Mouse (Mus musculus) heart, embryonic 16.5 days (tissue): ENCODE results near the gene Dmpk. TPM values are rescaled to one million over a fixed set of nuclear protein-coding genes. Genes with fewer than 3 reads are reported as not detected.
"Not testable (repeated sequence)": the region's sequence is repeated elsewhere in the genome, so short reads cannot be mapped to it uniquely, and the experiment has no call there.

ENCODE experiments used
- ATAC-seq: fragments of 200-750 bp; cut with Nextera tagmentation; replicated peaks from 2 replicates; pipeline ENCODE4 v1.8.0; 2017; ENCODE audit warnings: moderate number of reproducible peaks; ENCODE audit not compliant: insufficient read depth, low FRiP score; ENCODE audit errors: extremely low read depth
- H3K27ac ChIP-seq: fragments of 300-500 bp; sonication (generic); 2 replicates; pipeline ENCODE4 v1.5.1; 2014; ENCODE audit warnings: mild to moderate bottlenecking, low read length, control low read depth, moderate library complexity
- H3K27me3 ChIP-seq: fragments of 300-500 bp; sonication (generic); 2 replicates; pipeline ENCODE4 v1.6.1; 2014; ENCODE audit warnings: low read length, mixed read lengths; ENCODE audit not compliant: control insufficient read depth, insufficient read depth
- H3K36me3 ChIP-seq: fragments of 300-500 bp; sonication (generic); 2 replicates; pipeline ENCODE4 v1.6.1; 2014; ENCODE audit not compliant: control insufficient read depth, insufficient read depth
- H3K4me1 ChIP-seq: fragments of 300-500 bp; sonication (generic); 2 replicates; pipeline ENCODE4 v1.6.1; 2014; ENCODE audit warnings: low read length, mixed read lengths; ENCODE audit not compliant: control insufficient read depth, insufficient read depth
- H3K4me2 ChIP-seq: fragments of 300-500 bp; sonication (generic); 2 replicates; pipeline ENCODE4 v1.6.1; 2014; ENCODE audit warnings: low read depth, mild to moderate bottlenecking, control low read depth, low read length
- H3K4me3 ChIP-seq: fragments of 300-500 bp; sonication (generic); 2 replicates; pipeline ENCODE4 v1.5.1; 2014; ENCODE audit warnings: mild to moderate bottlenecking, control low read depth, low read length
- H3K9ac ChIP-seq: fragments of 300-500 bp; sonication (generic); 2 replicates; pipeline ENCODE4 v1.6.1; 2014; ENCODE audit warnings: low read length, control low read depth
- H3K9me3 ChIP-seq: fragments of 300-500 bp; sonication (generic); replicated peaks from 2 replicates; pipeline ENCODE4 v1.6.1; 2016; ENCODE audit warnings: low read length; ENCODE audit not compliant: control insufficient read depth
- WGBS: fragments of 180-500 bp; shearing (Covaris S2); extraction: QIAGEN DNeasy Blood & Tissue Kit; methylation state at CpG from one replicate; pipeline ENCODE4 v1.1.7; 2014; 5-methylcytosine and 5-hydroxymethylcytosine counted together
- polyA plus RNA-seq: library from polyadenylated mRNA; unstranded; fragments of >200 nt; fragmentation: Nextera tagmentation; extraction: Ambion mirVana; gene quantifications from 2 replicates; pipeline ENCODE4 v1.2.1, GENCODE M21; 2015

Dmpk gene
- polyA plus RNA-seq, 1 experiment from 2014 or later: 85.5 TPM

GRCm38 (mm10) chr7:19071024-19071423, 12.6 kb upstream of the Dmpk start:
- not testable (repeated sequence) for H3K4me3 ChIP-seq, H3K4me2 ChIP-seq, H3K9me3 ChIP-seq, H3K4me1 ChIP-seq, H3K9ac ChIP-seq, H3K36me3 ChIP-seq, ATAC-seq, H3K27ac ChIP-seq
- H3K27me3 ChIP-seq: peaks cover 15% of the 10 kb centered on the region
- WGBS: 60% methylated on average over 3 of the region's 3 CpGs

DNA sequence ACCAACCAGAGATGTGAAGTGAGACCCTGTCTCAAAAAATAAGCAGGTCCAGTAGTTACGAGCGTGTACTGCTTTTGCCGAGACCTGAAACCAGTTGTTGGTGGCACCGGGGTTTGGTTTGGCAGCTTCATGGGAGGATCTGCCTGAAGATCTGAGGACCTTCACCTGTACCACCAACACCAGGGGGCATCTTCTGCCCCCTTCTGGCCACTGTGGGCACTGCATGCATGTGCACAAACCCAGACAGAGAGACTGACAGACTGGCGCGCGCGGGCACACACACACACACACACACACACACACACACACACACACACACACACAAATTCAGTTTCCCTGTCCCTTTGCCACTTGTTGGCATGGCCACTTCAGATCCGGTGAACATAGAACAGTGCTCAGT, 10.1 kb upstream of the Dmpk start:
- H3K27ac ChIP-seq: no peak overlapping the region
- H3K4me2 ChIP-seq: no peak overlapping the region
- H3K9ac ChIP-seq: no peak overlapping the region
- peaks cover 20% of the 10 kb centered on the region for H3K4me1 ChIP-seq
- WGBS: 73% methylated on average over 9 of the region's 9 CpGs
- no peaks in the 10 kb centered on the region for H3K9me3 ChIP-seq
- no peaks in the 10 kb centered on the region for H3K27me3 ChIP-seq
- H3K36me3 ChIP-seq: peaks cover 3% of the 10 kb centered on the region
- ATAC-seq: no peak
- H3K4me3 ChIP-seq: no peak overlapping the region

GRCm38 (mm10) chr7:19074494-19074893, 9.2 kb upstream of the Dmpk start:
- no peak overlapping the region for H3K9ac ChIP-seq
- ATAC-seq: no peak
- H3K4me3 ChIP-seq: no peak overlapping the region
- 90% methylated on average over 6 of the region's 6 CpGs for WGBS
- H3K9me3 ChIP-seq: no peaks in the 10 kb centered on the region
- no peaks in the 10 kb centered on the region for H3K27me3 ChIP-seq
- H3K4me2 ChIP-seq: no peak overlapping the region
- H3K27ac ChIP-seq: no peak overlapping the region
- H3K36me3 ChIP-seq: peaks cover 7% of the 10 kb centered on the region
- peaks cover 20% of the 10 kb centered on the region for H3K4me1 ChIP-seq

- H3K27ac ChIP-seq: no peak overlapping the region
- H3K9ac ChIP-seq: peak overlapping the region; percentile 48
- no peaks in the 10 kb centered on the region for H3K9me3 ChIP-seq
- peaks cover 13% of the 10 kb centered on the region for H3K36me3 ChIP-seq
- WGBS: 57% methylated on average over 5 of the region's 5 CpGs
- no peaks in the 10 kb centered on the region for H3K27me3 ChIP-seq
- no peak for ATAC-seq
- peak overlapping the region; percentile 99 for H3K4me3 ChIP-seq
- peaks cover 20% of the 10 kb centered on the region for H3K4me1 ChIP-seq
- peak overlapping the region; percentile 81 for H3K4me2 ChIP-seq
These were observed 8.4 kb upstream of the Dmpk start for GRCm38 (mm10) chr7:19075231-19075630.

GRCm38 (mm10) chr7:19075723-19076585, 7.7 kb upstream of the Dmpk start, which contains the start of gene Dmwd:
Gene Dmwd, plus strand, starts transcription at chr7:19076227.
- peak; percentile 97 for ATAC-seq
- Histone ChIP-seq H3K9ac (peak within 1 kb of the TSS; percentile 95), H3K36me3 (peaks cover 19% of the 10 kb centered on the region), H3K4me1 (peaks cover 20% of the 10 kb centered on the region), H3K27me3 (no peaks in the 10 kb centered on the region), H3K4me2 (peak within 1 kb of the TSS; percentile 84), H3K9me3 (no peaks in the 10 kb centered on the region), H3K27ac (peak within 1 kb of the TSS; percentile 88), H3K4me3 (peak within 1 kb of the TSS; percentile 99)
- under 1% methylated on average over 70 of the region's 91 CpGs for WGBS

GRCm38 (mm10) chr7:19076586-19076991, 7.1 kb upstream of the Dmpk start:
- H3K4me2 ChIP-seq: peak overlapping the region; percentile 84
- H3K36me3 ChIP-seq: peaks cover 24% of the 10 kb centered on the region
- no peaks in the 10 kb centered on the region for H3K9me3 ChIP-seq
- H3K9ac ChIP-seq: peak overlapping the region; percentile 95
- peak overlapping the region; percentile 88 for H3K27ac ChIP-seq
- H3K27me3 ChIP-seq: no peaks in the 10 kb centered on the region
- peak; percentile 1; the same call in 1 of the 2 replicates for ATAC-seq
- H3K4me1 ChIP-seq: peaks cover 21% of the 10 kb centered on the region
- under 1% methylated on average over 22 of the region's 22 CpGs for WGBS
- peak overlapping the region; percentile 99 for H3K4me3 ChIP-seq

DNA sequence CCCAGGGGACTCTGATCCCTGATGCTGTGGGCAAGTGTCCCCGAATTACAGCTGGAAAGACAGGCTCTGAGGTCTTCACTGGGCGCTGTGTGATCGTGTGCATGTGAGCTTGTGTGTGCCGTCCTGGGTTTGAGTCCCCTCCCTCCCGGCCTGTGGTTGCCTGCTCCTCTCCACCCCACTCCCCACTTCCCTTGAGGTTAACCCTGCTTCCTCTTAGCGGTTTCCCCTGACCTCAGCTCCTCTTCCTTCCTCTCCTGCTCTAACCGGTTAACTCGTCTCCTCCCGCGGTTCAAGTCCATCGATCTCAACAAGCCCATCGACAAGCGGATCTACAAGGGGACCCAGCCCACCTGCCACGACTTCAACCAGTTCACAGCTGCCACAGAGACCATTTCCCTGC, 5.9 kb upstream of the Dmpk start:
- ATAC-seq: no peak
- peak overlapping the region; percentile 99 for H3K4me3 ChIP-seq
- H3K4me1 ChIP-seq: peaks cover 33% of the 10 kb centered on the region
- peaks cover 34% of the 10 kb centered on the region for H3K36me3 ChIP-seq
- H3K4me2 ChIP-seq: peak overlapping the region; percentile 84
- no peak overlapping the region; the same call in 1 of the 2 replicates for H3K9ac ChIP-seq
- WGBS: 60% methylated on average over 14 of the region's 14 CpGs
- H3K27ac ChIP-seq: no peak overlapping the region
- no peaks in the 10 kb centered on the region for H3K27me3 ChIP-seq
- no peaks in the 10 kb centered on the region for H3K9me3 ChIP-seq

DNA sequence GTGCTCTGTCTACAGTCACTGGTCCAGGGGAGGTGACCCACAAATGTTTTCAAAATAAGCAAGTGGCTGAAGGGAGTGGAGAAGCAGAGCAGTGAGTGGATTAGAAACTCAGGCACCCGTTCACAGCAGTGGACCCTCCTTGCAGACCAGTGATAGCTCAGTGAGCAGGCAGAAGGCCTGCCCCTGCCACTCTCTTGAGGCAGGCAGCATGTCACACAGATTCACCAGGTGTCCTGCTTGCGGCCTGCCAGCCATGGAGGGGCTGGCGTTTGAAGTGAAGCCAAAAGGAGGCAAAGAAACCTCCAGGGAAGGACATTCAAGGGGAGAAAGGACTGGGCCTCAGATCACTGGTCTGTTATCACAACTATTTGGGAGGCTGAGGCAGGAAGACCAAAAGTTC, 4.9 kb upstream of the Dmpk start:
- no peak overlapping the region for H3K4me2 ChIP-seq
- WGBS: 72% methylated on average over 3 of the region's 3 CpGs
- no peak for ATAC-seq
- peaks cover 34% of the 10 kb centered on the region for H3K36me3 ChIP-seq
- no peaks in the 10 kb centered on the region for H3K27me3 ChIP-seq
- H3K4me1 ChIP-seq: peaks cover 42% of the 10 kb centered on the region
- no peak overlapping the region for H3K4me3 ChIP-seq
- H3K27ac ChIP-seq: no peak overlapping the region
- no peaks in the 10 kb centered on the region for H3K9me3 ChIP-seq
- H3K9ac ChIP-seq: no peak overlapping the region

DNA sequence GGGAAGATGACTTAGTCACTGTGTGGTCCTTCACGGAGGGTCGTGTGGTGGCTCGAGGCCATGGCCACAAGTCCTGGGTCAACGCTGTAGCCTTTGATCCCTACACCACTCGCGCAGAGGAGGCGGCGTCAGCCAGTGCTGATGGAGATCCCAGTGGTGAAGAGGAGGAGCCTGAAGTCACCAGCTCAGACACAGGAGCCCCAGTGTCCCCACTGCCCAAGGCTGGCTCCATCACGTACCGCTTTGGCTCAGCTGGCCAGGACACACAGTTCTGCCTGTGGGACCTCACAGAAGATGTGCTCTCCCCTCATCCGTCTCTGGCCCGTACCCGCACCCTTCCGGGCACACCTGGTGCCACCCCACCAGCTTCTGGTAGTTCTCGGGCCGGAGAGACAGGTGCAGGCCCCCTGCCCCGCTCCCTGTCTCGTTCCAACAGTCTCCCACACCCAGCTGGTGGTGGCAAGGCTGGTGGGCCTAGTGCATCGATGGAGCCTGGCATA, 3.1 kb upstream of the Dmpk start:
- H3K36me3 ChIP-seq: peaks cover 34% of the 10 kb centered on the region
- no peak overlapping the region for H3K9ac ChIP-seq
- H3K4me2 ChIP-seq: no peak overlapping the region

More for the DNA sequence above, 3.1 kb upstream of the Dmpk start:
- Histone ChIP-seq H3K27ac (no peak overlapping the region), H3K27me3 (no peaks in the 10 kb centered on the region), H3K4me3 (no peak overlapping the region), H3K9me3 (no peaks in the 10 kb centered on the region), H3K4me1 (peaks cover 54% of the 10 kb centered on the region)
- ATAC-seq: no peak
- 93% methylated on average over 19 of the region's 19 CpGs for WGBS
